ENCODE assay signal across 33 mouse cellular contexts in genomic region chr8:110270659-110271058, GRCm38 (mm10). TPM values are rescaled to one million over a fixed set of nuclear protein-coding genes. Genes with fewer than 3 reads are reported as not detected.
DNase-seq lines count a peak whose midpoint lies in the region; ATAC-seq and TF ChIP-seq lines count a peak whose summit lies in the region.
"Had no signal": no experiment of that assay in that cellular context is flagged by ENCODE, and none has a peak within 500 bp of the region (broad histone marks: within the 10 kb centered on the region; RNA-seq: fewer than 3 reads in every experiment).

No protein-coding gene starts in this region.

- no peak overlapping the region for H3K4me2 ChIP-seq in midbrain, embryonic 11.5 days
- H3K4me2 ChIP-seq: embryonic facial prominence, embryonic 15.5 days; forebrain, embryonic 12.5 days; hindbrain, embryonic 12.5 days; limb, embryonic 12.5 days; liver, embryonic 15.5 days; lung, embryonic 14.5 days; midbrain, embryonic 15.5 days had no signal

- no peak overlapping the region for H3K27ac ChIP-seq in gastrocnemius, adult 2 months
- no peak overlapping the region for H3K27ac ChIP-seq in midbrain, embryonic 11.5 days (ENCODE audit: low read depth, low read length)
- H3K27ac ChIP-seq: embryonic facial prominence, embryonic 10.5 days; embryonic facial prominence, embryonic 15.5 days; forebrain, embryonic 12.5 days; hindbrain, embryonic 12.5 days; kidney, postnatal 0 days; limb, embryonic 12.5 days; liver, embryonic 15.5 days; midbrain, embryonic 15.5 days; stomach, postnatal 0 days had no signal

- DNase-seq in heart, adult 18-20 months = peak; percentile 7 to 12
- no peak for DNase-seq in heart, adult 9 months (ENCODE audit: low spot score in 2 of 2)
- DNase-seq in brain, adult 2 months (ENCODE audit: low read depth, low spot score) = peak; percentile 75
- peak; percentile 53 to 65 for DNase-seq in cerebellum, adult 18-20 months
- DNase-seq in cerebellum, postnatal 10 days = peak; percentile 75 to 78
- DNase-seq in right cerebral cortex, adult 2 months (ENCODE audit: low spot score in 2 of 2) = no peak
- DNase-seq in gastrocnemius, adult 2 months = no peak
- DNase-seq in midbrain, embryonic 11.5 days (ENCODE audit: low spot score, missing footprints) = no peak
- DNase-seq: adrenal gland, postnatal 10 days; gastrocnemius, postnatal 14 days; kidney, adult 8-10 months; layer of hippocampus, adult 9-11 months; lung, embryonic 14.5 days; lung, postnatal 14 days; right cerebral cortex, adult 18-20 months; right cerebral cortex, postnatal 4 days; thymus, adult 18-20 months; thymus, postnatal 25 days had no signal

- no peak for TF ChIP-seq CTCF in gastrocnemius, adult 2 months (IDR thresholded peaks at IDR 0.05)

- ATAC-seq in midbrain, embryonic 11.5 days (ENCODE audit: low FRiP score) = no peak
- ATAC-seq: intestine, embryonic 16.5 days; midbrain, embryonic 15.5 days; Patski had no signal

- H3K4me1 ChIP-seq in midbrain, embryonic 11.5 days (ENCODE audit: control insufficient read depth, insufficient read depth, low read length) = no peaks in the 10 kb centered on the region; the same call in 1 of the 2 replicates
- H3K4me1 ChIP-seq: liver, embryonic 15.5 days had no signal

- no peaks in the 10 kb centered on the region for H3K36me3 ChIP-seq in midbrain, embryonic 11.5 days (ENCODE audit: control insufficient read depth, insufficient read depth, low read length)
- H3K36me3 ChIP-seq: embryonic facial prominence, embryonic 10.5 days; embryonic facial prominence, embryonic 15.5 days; forebrain, embryonic 12.5 days; hindbrain, embryonic 12.5 days; limb, embryonic 12.5 days; liver, embryonic 15.5 days; midbrain, embryonic 15.5 days had no signal

- intact Hi-C loops in gastrocnemius, adult 2 months (cut with DNase I) = no loop called here

- H3K9me3 ChIP-seq in midbrain, embryonic 11.5 days (ENCODE audit: control insufficient read depth, low read length) = no peaks in the 10 kb centered on the region
- H3K9me3 ChIP-seq: embryonic facial prominence, embryonic 10.5 days; embryonic facial prominence, embryonic 15.5 days; hindbrain, embryonic 12.5 days; limb, embryonic 12.5 days; liver, embryonic 15.5 days; midbrain, embryonic 15.5 days had no signal

- no peak overlapping the region for H3K4me3 ChIP-seq in gastrocnemius, adult 2 months
- H3K4me3 ChIP-seq in midbrain, embryonic 11.5 days (ENCODE audit: low read depth, low read length) = no peak overlapping the region
- H3K4me3 ChIP-seq: embryonic facial prominence, embryonic 10.5 days; embryonic facial prominence, embryonic 15.5 days; forebrain, embryonic 12.5 days; hindbrain, embryonic 12.5 days; limb, embryonic 12.5 days; liver, embryonic 15.5 days; midbrain, embryonic 15.5 days had no signal

- H3K9ac ChIP-seq in midbrain, embryonic 11.5 days (ENCODE audit: low read length) = no peak overlapping the region
- H3K9ac ChIP-seq: embryonic facial prominence, embryonic 15.5 days; forebrain, embryonic 12.5 days; hindbrain, embryonic 12.5 days; limb, embryonic 12.5 days; liver, embryonic 15.5 days; lung, embryonic 14.5 days; midbrain, embryonic 15.5 days had no signal

- 90% methylated on average over 4 of the region's 4 CpGs for WGBS in midbrain, embryonic 11.5 days

- H3K27me3 ChIP-seq in midbrain, embryonic 11.5 days (ENCODE audit: control insufficient read depth, insufficient read depth, low read length) = no peaks in the 10 kb centered on the region
- H3K27me3 ChIP-seq: embryonic facial prominence, embryonic 15.5 days; hindbrain, embryonic 12.5 days; limb, embryonic 12.5 days; liver, embryonic 15.5 days; midbrain, embryonic 15.5 days had no signal

RNA-seq across cellular contexts. Expression of gene Hydin, which starts 3.9 kb away (rescaled TPM):
- total RNA-seq in heart, adult 18-20 months (2021) = under 1 TPM; 0.07 to 0.36 TPM
- total RNA-seq in gastrocnemius, adult 2 months (2021) = under 1 TPM; 0.03 to 0.06 TPM
- 0.03 and 0.18 TPM in 2 replicates for polyA plus RNA-seq in midbrain, embryonic 11.5 days (2014; fragmentation: Nextera tagmentation; extraction: Ambion mirVana)
- total RNA-seq: granulocyte monocyte progenitor cell, adult 5-6 weeks; MEL had no signal
- polyA plus RNA-seq: large intestine, adult 2 months; liver, adult 2 months had no signal

RNA-seq across cellular contexts. Expression of gene Cmtr2, which starts 55.2 kb away (rescaled TPM):
- 1 to 10 TPM; 2.4 to 3.3 TPM for total RNA-seq in heart, adult 18-20 months (2021)
- 1 to 10 TPM; 3.2 to 3.4 TPM for total RNA-seq in gastrocnemius, adult 2 months (2021)
- 13.1 and 13.5 TPM in 2 replicates for polyA plus RNA-seq in midbrain, embryonic 11.5 days (2014; fragmentation: Nextera tagmentation; extraction: Ambion mirVana)

Comparison
In these comparisons a context has a peak if more than half of its experiments do, and no peak if none do; other contexts are left out.
1. DNase-seq: peak in heart, adult 18-20 months (2 of 2), brain, adult 2 months (single experiment), cerebellum, adult 18-20 months (2 of 2) and cerebellum, postnatal 10 days (2 of 2); none in heart, adult 9 months (0 of 2), right cerebral cortex, adult 2 months (0 of 2), gastrocnemius, adult 2 months (single experiment) and midbrain, embryonic 11.5 days (single experiment).